Mouse (Mus musculus): ENCODE data around the gene Gm34653.
A peak's percentile ranks its signal among the peaks of the same experiment; 100 is the strongest.
"Not testable (repeated sequence)": the region's sequence is repeated elsewhere in the genome, so short reads cannot be mapped to it uniquely, and the experiment has no call there.

The Gm34653 gene

DNA sequence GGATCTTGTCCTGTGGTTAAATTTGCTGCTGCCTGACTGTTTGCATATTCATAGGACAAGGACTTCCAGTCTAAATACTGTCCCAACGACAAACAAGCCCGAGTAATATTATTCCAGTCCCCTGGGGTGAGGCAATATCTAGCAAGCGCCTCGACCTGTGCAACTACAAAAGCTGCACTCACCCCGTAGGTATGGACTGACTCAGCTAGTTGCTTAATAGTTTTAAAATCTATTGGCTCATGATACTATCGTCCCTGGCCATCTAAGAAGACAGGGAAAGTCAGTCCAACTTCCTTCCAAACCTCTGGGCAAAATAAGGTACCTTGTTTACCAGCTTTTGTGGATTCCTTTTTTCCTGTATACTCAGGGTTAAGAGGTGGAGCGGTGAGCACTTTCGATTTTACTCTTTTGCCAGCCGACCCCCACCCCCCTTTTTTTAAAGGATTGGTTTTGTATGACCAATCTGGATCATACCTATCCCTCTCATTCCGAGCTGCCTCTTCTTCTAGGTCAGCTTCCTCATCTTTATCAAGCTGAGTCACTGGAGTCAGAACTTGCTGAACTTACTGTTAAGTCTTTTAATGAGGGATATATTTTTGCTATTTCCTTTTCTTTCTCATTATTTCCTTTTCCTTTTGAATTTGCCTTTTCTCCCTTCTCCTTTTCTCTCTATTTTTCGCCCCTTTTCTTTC, at the start of gene Gm34653:
Gene Gm34653 (plus strand): TSS at position 242 of the 692 bp plus-strand sequence.
- DNase-seq (ENCODE audit: low read depth, low spot score) = not testable (repeated sequence)

GRCm38 (mm10) chr2:34783064-34784020, 49.5 kb upstream of the Gm34653 start:
- DNase-seq (ENCODE audit: low read depth, low spot score) = peak; percentile 91

- peak; percentile 77 for DNase-seq (ENCODE audit: low read depth, low spot score)
Measured at GRCm38 (mm10) chr2:34784085-34784484, 48.7 kb upstream of the Gm34653 start.

DNA sequence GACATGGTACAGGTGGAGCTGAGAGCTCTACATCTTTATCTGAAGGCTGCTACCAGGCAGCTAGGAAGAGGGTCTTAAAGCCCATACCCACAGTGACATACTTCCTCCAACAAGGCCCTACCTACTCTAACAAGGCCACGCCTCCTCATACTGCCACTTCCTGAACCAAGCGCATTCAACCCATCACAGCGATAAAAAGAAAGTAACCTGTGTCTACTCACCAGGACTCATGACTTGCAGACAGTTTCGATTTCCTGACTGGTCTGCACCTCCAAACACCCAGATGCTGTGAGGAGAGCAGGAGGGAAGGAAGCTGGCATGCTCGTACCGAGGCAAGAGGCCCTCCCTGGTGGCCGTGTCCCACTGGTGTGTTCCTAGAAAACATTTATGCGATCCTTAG, 42.5 kb upstream of the Gm34653 start:
- no peak for DNase-seq (ENCODE audit: low read depth, low spot score)

- DNase-seq (ENCODE audit: low read depth, low spot score) = not testable (repeated sequence)
Measured at GRCm38 (mm10) chr2:34792543-34792942, 40.3 kb upstream of the Gm34653 start.

- no peak for DNase-seq (ENCODE audit: low read depth, low spot score)
Measured at GRCm38 (mm10) chr2:34794511-34794910, 38.3 kb upstream of the Gm34653 start.

DNA sequence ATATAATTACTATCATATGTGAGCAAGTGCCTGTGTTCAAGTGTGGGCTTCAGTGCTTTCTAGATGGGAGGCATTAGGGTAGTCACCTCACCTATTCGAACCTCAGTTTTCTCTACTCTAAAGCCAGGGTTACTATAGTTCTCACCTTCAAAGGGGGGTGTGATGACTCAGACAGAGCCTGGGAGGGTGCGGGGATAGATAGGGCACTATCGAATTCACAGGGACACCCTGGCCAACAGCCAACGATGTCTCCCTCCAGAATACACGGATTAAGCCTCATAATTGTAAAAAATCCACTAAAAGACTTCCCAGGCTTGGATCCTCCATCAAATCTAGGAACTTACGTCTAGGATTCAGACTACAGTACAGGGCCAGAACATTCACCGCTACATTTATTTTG, 37.4 kb upstream of the Gm34653 start:
- no peak for DNase-seq (ENCODE audit: low read depth, low spot score)

DNA sequence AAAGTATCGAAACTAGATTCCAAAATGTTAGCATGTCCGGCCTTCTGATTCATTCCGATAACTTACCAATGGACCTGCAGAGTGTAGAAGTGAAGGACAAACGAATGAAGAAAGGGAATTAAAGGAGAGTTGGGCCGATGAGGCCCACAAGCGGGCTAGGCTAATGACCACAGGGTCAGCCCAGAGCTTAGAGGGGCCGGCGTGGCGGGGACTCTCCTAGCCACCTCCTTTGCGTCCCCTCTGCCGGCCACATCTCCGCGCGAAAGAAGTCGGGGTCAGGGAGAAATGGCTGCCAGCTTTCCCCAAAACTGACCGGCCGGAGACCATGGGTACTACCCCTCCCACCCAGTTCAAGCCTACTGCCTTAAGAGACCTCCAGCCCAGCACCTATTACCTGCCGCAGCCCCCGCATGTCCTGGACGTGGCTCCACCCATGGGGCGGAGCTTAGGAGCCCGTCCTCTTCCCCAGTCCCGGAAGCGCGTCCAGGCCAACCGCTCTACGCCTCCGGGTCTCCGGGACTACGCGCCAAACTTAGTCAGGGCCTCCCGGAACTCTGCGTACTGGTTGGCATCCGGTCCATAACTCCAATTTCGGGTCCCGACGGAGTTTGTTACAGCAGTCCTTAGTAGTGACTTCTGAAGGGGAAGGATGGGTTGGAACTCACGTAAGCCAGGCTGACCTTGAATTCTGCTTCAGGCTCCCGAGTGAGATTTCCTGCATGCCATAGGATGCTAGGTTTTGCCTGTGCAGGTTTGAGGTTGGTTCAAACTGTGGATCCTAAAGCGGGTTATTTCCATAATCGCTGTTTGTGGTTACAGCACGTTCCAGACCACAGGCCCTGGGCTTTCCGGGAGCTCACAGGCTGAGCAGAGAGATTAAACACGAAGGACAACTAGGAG, 33.2 kb upstream of the Gm34653 start, which contains the start of gene Rabepk:
Gene Rabepk (minus strand): TSS at position 556 of the 900 bp plus-strand sequence.
- peak; percentile 76 for DNase-seq (ENCODE audit: low read depth, low spot score)

DNA sequence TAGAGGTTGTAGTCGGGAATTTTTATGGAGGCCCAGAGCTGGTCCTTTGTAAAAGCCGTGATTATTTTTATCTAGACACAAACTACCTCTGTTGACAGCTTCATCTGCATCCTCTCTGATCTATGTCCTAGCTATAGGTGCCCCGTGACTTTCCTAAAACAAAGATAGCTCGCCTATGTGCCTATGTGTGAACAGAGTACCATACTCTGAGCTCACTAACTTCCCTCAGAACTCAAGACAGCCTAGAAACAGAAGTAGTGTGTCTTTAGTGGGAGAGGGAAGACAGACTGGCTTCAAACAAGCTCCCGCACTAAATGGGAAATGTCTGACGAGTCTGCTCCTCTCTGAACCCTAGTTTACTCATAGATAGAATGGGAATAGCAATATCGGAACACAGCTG, 32.4 kb upstream of the Gm34653 start:
- DNase-seq (ENCODE audit: low read depth, low spot score) = no peak

DNA sequence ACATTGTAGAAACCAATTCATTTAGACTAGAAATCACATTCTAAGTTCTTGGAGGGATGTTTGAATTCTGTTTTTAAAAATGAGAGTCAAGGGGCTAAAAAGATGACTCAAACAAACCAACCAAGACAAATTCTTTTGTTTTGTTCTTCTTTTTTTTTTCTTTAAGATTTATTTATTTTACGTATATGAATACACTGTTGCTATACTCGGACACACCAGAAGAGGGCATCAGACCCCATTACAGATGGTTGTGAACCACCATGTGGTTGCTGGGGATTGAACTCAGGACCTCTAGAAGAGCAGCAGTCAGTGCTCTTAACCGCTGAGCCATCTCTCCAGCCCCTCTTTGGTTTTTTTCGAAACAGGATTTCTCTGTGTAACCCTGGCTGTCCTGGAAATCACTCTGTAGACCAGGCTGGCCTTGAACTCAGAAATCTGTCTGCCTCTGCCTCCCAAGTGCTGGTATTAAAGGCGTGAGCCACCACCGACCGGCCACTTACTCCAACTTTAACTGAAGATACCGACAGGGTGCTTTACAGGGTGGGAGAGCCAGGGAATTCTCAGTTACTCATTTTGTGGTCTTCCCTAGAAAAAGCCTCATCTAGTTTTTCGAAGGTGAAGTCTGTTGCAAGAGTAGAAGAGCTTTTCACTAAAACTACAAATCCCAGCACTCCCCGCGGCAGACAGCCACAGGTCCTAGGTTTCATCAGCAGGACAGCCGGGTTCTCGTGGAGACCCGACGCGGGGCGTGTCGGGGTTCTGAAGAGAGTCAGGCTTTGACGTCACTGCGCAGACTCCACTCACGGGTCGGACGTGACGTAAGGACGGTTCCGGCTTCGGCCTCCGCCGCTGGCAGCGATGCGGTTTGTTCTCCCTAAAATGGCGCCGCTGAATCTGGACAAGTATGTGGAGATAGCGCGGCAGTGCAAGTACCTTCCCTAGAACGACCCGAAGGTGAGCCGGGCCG, 31.0 kb upstream of the Gm34653 start:
- DNase-seq (ENCODE audit: low read depth, low spot score) = peak; percentile 98

GRCm38 (mm10) chr2:34802565-34803245, 30.1 kb upstream of the Gm34653 start:
- DNase-seq (ENCODE audit: low read depth, low spot score) = not testable (repeated sequence)

DNA sequence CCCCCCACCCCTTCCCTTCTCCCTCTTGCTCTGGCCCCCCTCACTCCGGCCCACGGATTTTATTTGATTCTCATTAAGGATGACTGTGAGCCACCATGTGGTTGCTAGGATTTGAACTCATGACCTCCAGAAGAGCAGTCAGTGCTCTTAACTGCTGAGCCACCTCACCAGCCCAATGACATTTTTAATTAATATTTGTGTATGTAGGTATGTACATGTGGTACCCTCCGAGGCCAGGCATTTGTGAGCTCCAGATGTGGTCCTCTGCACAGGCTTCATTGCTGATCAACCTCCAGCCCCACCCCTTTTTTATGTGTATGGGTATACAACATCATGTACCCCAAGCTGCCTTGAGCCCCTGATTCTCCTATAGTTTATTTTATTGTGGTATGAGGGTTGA, 29.1 kb upstream of the Gm34653 start:
- DNase-seq (ENCODE audit: low read depth, low spot score) = no peak

GRCm38 (mm10) chr2:34804172-34804571, 28.6 kb upstream of the Gm34653 start:
- no peak for DNase-seq (ENCODE audit: low read depth, low spot score)

DNA sequence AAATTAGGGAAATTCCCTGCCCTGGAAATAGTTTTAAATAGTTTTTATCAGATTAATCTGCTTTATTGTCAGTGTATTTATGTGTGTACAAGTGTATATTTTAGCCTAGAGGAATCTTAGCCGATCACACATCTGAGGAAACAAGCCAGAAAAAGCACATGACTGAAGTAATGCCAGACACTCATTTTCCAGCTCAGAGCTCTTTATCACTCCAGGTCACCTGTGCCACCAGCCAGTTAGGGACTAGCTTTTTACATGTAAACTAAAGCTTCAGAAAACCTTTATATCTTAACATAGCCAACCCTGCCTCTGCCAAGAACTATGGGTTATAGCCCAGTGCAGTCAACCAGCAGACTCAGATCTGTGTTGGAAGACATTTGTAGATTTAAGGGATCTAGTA, 28.0 kb upstream of the Gm34653 start:
- no peak for DNase-seq (ENCODE audit: low read depth, low spot score)

DNA sequence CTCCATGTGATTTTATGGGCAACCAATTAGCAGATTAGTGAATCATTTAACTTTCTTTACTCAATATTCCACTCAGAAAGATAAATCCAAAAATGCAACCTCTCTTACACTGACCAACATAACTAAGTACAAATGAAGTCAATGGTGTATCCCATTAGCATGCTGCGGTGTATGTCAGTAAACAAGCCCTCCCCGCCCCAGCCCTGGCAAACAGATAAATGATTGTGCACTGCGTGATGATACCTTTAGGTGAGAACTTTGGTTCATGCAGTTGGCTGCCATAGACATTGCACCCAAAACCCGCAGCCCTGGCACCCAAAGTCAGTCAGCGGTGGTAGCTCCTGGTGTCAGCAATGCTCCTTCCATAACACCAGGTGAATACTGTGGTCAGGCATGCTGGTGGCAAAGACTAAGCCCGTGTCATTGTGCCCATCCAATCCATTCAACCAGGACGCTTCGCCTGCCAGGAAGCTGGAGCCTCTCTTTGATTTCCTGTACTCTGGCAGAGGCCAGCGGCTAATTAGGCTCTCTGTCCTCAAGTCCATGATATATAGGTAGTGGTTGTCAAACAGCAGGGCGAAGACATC, 27.4 kb upstream of the Gm34653 start:
- DNase-seq (ENCODE audit: low read depth, low spot score) = no peak

DNA sequence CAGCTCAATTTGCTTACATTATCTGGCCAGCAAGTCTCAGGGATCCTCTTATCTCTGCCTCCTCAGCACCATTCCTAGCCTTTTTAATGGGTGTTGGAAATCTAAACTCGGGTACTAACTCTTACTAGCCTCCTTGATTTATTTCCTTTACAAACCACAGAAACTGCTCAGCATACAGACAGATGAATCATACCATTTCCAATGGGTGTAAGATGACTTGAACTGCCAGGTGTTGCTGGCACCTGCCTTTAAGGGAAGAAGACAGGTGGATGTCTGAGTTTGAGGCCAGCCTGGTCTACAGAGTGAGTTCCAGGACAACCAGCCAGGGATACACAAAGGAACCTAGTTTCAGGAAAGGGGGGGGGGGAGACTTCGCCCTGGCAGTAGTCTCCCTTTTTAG, 24.8 kb upstream of the Gm34653 start:
- no peak for DNase-seq (ENCODE audit: low read depth, low spot score)

DNA sequence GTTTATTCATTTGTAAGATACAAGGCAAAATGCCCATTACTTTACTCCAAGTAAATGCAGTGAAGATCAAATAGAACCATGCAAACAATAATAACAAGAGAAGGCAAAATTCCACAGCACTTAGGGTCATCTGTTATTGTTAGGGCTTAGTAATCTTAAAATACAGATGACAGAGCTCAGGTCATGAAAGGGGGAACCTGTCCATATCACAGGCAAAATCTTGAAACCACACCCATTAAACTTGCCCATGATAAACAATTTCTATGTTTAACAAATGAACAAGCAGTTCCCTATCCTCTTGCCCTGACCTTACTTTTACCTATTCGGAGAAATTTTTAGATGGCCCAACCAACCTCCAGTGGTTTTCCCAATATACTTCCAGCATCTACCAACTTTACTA, 23.2 kb upstream of the Gm34653 start:
- no peak for DNase-seq (ENCODE audit: low read depth, low spot score)

- no peak for DNase-seq (ENCODE audit: low read depth, low spot score)
Measured at GRCm38 (mm10) chr2:34810775-34811174, 22.0 kb upstream of the Gm34653 start.

DNA sequence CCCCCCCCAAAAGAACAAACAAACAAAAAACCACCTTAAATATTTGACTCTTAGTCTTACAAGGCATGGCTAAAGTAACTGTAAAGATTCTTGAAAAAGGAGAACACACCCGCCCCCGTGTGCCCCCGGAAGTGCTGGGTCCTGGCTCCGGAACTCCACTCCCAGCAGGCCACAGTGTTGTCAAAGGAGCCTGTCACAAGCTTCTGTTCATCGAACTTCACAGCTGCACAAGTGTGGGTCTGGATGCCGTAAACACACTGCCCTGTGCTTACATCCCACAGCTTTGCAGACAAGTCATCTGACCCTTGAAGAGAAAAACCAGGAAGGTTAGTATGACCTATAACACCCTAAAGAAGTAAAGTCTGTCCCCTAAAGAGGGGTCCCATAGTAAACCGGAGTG, 20.1 kb upstream of the Gm34653 start:
- DNase-seq (ENCODE audit: low read depth, low spot score) = no peak

Data from c-Kit-negative CD71-positive TER-119-positive erythroid progenitor cells, embryonic 14.5 days (primary cell).